8 mouse cellular contexts compared by ENCODE assay signal in genomic region chr16:89817861-89818630, GRCm38 (mm10).
DNase-seq lines count a peak whose midpoint lies in the region; ATAC-seq lines count a peak whose summit lies in the region.

No protein-coding gene starts in this region.

- H3K9me3 ChIP-seq in forebrain, embryonic 12.5 days, result no peaks in the 10 kb centered on the region
- H3K9me3 ChIP-seq in neural tube, embryonic 14.5 days (ENCODE audit: control insufficient read depth, low read length), result no peaks in the 10 kb centered on the region

- peak; percentile 38 to 43 for DNase-seq in cerebellum, postnatal 25 days
- DNase-seq in cerebellum, postnatal 36 days, result no peak
- peak; percentile 37 for DNase-seq in CD4-positive, CD25-positive, alpha-beta regulatory T cell, adult 2 months (ENCODE audit: low read depth, low spot score)
- DNase-seq in kidney, postnatal 14 days, result peak; percentile 26
- DNase-seq in cerebellum, adult 11 months, result no peak
- no peak for DNase-seq in B cell, adult 2 months

- H3K4me1 ChIP-seq in forebrain, embryonic 12.5 days, result peaks cover 39% of the 10 kb centered on the region
- H3K4me1 ChIP-seq in neural tube, embryonic 14.5 days (ENCODE audit: control insufficient read depth, insufficient read depth, low read length), result peaks cover 11% of the 10 kb centered on the region; the same call in 1 of the 2 replicates

- H3K9ac ChIP-seq in forebrain, embryonic 12.5 days, result peak overlapping the region; percentile 61
- H3K9ac ChIP-seq in neural tube, embryonic 14.5 days (replicated peaks; ENCODE audit: low read depth, low read length), result no peak overlapping the region

- H3K4me2 ChIP-seq in forebrain, embryonic 12.5 days, result peak overlapping the region; percentile 83
- peak overlapping the region; percentile 83 for H3K4me2 ChIP-seq in neural tube, embryonic 14.5 days (ENCODE audit: low read depth, low read length)

- H3K4me3 ChIP-seq in forebrain, embryonic 12.5 days (replicated peaks), result peak overlapping the region; percentile 41
- peak overlapping the region; percentile 28 for H3K4me3 ChIP-seq in neural tube, embryonic 14.5 days (ENCODE audit: low read depth, low read length)

- H3K27me3 ChIP-seq in forebrain, embryonic 12.5 days, result peaks cover 31% of the 10 kb centered on the region
- H3K27me3 ChIP-seq in neural tube, embryonic 14.5 days (ENCODE audit: control insufficient read depth, insufficient read depth, low read length), result no peaks in the 10 kb centered on the region

- peak; percentile 57 for ATAC-seq in forebrain, embryonic 12.5 days (ENCODE audit: low FRiP score)
- peak; percentile 32; the same call in 1 of the 2 replicates for ATAC-seq in neural tube, embryonic 14.5 days (ENCODE audit: low read depth)

- H3K36me3 ChIP-seq in forebrain, embryonic 12.5 days (replicated peaks), result peaks cover 15% of the 10 kb centered on the region; the same call in 1 of the 2 replicates
- H3K36me3 ChIP-seq in neural tube, embryonic 14.5 days (ENCODE audit: control insufficient read depth, insufficient read depth, low read length), result no peaks in the 10 kb centered on the region

- 2% methylated on average over 38 of the region's 38 CpGs for WGBS in forebrain, embryonic 12.5 days
- 3% methylated on average over 38 of the region's 38 CpGs for WGBS in neural tube, embryonic 14.5 days

- H3K27ac ChIP-seq in forebrain, embryonic 12.5 days, result no peak overlapping the region
- H3K27ac ChIP-seq in neural tube, embryonic 14.5 days (ENCODE audit: low read depth, low read length), result no peak overlapping the region

Comparison
In these comparisons a context has a peak if more than half of its experiments do, and no peak if none do; other contexts are left out.
1. DNase-seq: peak in cerebellum, postnatal 25 days (2 of 2), CD4-positive, CD25-positive, alpha-beta regulatory T cell, adult 2 months (single experiment) and kidney, postnatal 14 days (single experiment); none in cerebellum, postnatal 36 days (0 of 2), cerebellum, adult 11 months (single experiment) and B cell, adult 2 months (0 of 2).